Mouse (Mus musculus): ENCODE measurements around the gene Cdk2ap2.
"Not testable (repeated sequence)": the region's sequence is repeated elsewhere in the genome, so short reads cannot be mapped to it uniquely, and the experiment has no call there.

The Cdk2ap2 gene

DNA sequence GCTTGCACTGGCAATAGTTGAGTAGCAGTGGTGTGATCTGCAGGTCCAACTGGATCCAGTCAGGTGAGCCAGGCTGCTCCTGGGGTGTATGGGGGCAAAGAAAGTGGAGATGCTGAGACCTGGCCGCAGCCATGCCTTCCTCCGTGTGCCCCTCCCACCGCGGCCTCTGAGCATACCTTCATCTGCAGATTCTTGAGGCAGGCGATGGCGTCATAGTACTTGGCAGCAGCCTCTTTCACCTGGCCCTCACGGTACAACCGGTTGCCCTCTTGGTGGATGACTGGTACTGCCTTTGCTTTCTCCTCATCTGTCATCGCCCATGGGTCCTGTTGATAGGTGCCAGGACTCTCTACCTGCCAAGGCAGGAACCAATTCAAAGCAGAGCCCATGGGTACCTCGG, 18.2 kb downstream of the Cdk2ap2 start:
- DNase-seq (ENCODE audit: low read depth, low spot score), result no peak

DNA sequence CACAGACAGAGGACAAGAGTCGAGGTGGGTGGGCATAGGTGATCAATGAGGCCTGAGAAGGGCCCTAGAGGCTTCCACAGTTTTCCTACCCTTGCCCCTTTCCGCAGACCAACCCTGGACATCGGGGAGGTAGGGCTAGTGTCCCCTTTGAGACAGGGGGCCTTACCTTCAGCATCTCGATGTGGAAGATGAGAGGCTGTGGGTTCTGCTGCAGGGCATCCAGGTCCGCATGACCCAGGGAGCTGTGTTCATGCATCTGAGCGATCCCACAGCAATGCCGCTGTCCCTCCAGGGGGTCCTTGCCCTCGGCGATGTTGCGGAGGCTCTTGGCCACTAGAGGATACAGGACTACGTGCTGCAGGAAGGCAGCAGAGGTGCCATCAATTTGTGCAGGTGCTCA, 18.8 kb downstream of the Cdk2ap2 start:
- no peak for DNase-seq (ENCODE audit: low read depth, low spot score)

DNA sequence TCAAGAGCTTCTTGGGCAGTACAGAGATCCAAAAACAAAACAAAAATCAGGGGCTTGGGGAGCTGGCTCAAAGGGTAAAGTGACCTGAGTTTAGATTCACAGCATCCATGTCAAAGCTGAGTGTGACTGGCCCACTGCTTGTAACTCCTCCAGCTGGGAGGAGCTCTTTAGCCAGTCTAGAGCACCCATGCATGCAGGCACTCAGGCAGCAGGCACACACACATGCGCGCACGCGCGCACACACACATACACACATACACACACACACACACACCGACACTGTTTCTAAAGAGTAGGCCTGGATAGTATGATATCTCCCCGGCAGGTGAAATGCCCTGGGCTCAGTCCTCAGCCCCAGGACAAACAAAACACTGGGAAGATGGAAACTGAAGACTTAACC, 20.0 kb downstream of the Cdk2ap2 start:
- no peak for DNase-seq (ENCODE audit: low read depth, low spot score)

DNA sequence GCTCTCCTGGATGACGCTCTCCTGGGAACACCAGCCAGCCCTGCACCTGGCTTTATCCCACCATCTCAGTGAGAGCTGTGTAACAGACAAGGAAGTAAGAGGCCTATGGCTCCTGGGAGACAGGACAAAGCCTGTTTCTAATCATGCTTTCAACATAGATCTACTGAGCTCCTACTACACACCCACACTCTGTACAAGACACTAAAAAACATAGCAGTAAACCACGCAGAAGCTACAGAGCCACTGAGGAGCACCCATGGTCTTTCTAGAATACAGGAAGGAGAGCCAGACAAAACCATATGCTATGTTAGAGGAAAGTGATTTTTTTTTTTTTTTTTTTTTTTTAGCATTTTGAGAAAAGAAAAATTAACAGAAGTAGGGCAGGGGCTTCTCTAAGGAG, 21.4 kb downstream of the Cdk2ap2 start:
- DNase-seq (ENCODE audit: low read depth, low spot score), result no peak

DNA sequence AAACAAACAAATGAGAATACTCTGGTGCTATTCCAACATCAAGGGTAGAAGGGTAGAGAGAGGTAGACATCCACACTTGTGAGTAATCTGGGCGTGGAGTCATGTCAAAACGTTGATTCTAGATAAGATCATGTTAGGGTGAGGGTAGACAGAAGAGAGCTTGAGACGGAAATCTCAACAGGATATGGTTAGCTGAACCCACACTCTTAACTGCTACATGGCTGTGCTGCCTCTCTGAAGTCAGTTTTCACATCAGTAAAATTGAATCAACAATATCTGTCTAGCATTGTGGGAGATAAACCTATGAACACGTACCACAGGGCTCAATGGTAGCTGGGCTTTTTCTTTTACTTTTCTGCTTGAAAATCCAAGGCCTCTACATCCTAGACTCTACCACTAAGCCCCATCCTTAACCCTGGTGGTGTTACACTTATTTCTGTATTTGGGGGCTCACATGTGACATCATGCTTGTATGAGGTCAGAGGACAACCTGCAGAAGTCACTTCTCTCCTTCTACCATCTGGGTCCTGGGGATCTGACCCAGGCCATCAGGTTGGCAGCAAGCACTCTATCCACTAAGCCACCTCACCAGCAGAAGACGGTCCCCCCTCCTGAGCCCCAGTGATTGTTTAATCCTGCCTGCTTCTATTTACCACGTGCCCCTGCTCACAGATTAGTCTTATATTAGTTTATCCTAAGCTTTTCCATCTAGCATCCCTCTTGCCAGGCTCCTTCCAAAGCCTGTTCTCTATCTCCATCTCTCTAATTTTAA, 22.9 kb downstream of the Cdk2ap2 start:
- no peak for DNase-seq (ENCODE audit: low read depth, low spot score)

DNA sequence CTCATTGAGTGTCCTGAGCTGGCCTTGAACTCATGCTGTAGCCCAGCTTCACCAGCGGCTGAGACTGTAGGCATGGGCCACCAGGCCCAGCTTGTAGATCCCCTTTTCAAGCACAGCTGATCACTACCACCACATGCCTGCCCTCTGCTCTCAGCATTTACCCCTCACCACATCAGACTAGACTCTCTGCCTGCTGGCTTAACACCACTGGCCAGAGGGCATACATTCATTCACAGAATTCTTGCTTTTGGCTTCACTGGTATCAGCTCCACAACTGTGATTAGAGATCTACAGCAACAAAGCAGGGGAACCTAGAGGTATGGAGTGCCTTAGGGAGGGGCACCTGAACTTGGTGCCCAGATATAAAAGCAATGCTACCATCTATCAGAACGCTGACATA, 23.5 kb downstream of the Cdk2ap2 start:
- DNase-seq (ENCODE audit: low read depth, low spot score), result no peak

DNA sequence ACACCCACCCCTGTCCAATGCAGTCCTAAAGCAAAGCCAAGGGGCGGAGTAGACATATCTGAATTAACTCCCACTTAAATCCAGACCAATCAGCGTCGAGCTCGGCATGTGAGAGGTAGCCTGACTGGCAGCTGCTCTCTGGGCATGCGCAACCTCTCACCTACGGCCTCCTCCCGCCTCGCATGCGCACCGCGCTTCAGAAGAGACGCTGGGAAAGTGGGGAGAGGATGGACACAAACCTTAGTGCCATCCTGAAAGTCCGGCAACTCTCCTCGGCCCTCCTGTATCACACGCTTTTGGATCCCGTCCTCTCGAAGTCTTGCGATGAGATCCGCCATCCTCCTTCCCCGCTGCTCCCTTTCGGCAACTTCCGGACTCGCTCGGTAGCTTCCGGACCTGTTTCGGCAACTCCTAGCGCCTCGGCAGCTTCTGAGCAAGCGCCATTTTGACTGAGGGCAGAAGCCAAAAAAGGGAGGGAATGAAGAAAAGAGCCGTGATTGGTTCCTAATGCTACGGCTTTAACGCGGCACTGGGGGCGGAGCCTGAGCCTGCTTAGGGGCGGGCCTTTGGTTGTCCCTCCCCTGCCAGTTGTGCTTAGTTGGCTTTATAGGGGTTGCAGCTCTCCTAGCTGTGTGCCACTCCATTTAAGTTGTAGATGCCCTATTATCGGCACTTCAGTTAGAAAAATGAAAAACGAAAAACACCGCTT, 24.3 kb downstream of the Cdk2ap2 start:
- DNase-seq (ENCODE audit: low read depth, low spot score), result peak; percentile 94

DNA sequence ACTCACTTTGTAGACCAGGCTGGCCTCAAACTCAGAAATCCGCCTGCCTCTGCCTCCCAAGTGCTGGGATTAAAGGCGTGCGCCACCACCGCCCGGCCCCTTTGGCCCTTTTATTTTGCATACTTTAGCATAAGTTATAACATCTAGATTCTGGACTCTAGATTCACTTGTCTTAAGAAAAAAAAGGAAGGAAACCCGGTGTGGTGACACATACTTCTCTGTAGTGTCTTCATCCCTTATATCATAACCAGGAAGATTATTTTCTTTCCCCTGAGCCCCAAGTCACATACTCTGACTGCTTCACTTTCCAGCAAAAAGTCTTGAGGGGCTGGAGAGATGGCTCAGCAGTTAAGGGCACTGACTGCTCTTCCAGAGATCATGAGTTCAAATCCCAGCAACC, 24.9 kb downstream of the Cdk2ap2 start:
- not testable (repeated sequence) for DNase-seq (ENCODE audit: low read depth, low spot score)

DNA sequence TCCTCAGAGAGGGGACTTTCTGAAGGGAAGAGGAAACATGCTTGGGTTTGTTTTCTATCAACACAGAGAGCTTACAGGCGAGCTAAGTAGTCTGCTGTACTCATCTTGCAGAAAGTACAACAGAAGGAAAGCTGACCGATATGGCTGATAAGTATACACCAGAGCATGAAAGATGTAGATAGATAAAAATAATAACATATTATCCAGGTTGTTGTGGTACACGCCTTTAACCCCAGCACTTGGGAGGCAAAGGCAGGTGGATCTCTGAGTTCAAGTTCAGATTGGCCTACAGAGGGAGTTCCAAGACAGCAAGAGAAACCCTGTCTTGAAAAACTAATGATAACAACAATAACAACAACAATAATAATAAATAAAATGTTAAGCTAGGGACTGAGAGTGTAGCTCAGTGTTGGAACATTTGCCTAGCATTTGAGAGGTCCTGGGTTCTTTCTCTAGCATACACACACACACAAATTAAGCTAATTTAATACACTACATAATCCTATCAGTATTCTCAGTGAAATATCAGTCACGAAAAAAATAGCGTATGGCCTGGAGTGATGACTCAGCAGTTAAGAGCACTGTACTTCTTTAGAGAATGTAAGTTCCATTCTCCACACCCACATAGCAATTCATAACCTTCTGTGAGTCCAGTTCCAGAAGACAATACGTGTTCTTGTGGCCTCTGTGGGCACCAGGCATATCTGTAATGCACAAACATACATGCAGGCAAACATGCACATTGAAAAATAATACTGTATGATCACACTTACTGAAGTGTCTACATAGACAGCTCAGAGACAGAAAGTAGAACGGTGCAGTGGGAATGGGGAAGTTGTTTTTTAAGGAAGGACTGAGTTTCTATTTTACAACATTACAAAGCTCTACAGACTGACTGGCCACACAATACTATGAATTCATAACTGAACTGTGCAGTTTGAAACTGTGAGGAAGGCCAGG, 25.7 kb downstream of the Cdk2ap2 start:
- no peak for DNase-seq (ENCODE audit: low read depth, low spot score)

DNA sequence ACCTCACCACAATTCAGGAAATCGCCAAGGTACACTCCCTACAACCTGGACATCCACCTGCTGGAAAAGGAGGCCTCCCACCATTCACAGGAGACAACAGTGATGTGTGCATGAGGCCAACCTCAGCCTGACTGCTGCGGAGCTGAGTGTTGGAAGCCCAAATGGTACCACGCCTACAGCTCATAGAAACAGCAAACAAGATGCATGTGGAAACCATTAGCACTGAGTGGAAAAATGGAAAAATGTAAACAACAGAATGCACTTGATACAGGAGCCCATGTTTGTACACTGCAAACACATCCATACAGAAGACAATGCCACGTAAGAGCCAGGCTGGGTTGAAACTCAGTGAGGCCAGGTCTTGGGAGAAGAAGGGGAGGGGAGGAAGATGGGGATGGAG, 27.4 kb downstream of the Cdk2ap2 start:
- no peak for DNase-seq (ENCODE audit: low read depth, low spot score)

DNA sequence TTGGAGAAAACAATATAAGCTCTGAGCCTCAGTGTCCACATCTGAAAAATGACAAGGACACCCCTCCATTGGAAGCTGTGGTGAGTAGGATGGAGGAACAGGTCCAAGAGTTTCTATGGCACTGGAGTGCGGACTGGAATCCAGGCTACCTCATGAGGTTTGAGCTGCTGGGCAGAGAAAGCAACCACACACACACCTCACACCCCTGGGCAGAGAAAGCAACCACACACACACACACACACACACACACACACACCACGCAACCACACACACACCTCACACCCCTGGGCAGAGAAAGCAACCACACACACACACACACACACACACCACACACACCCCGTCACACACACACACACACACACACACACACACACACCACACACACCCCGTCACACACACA, 28.3 kb downstream of the Cdk2ap2 start:
- DNase-seq (ENCODE audit: low read depth, low spot score), result not testable (repeated sequence)

DNA sequence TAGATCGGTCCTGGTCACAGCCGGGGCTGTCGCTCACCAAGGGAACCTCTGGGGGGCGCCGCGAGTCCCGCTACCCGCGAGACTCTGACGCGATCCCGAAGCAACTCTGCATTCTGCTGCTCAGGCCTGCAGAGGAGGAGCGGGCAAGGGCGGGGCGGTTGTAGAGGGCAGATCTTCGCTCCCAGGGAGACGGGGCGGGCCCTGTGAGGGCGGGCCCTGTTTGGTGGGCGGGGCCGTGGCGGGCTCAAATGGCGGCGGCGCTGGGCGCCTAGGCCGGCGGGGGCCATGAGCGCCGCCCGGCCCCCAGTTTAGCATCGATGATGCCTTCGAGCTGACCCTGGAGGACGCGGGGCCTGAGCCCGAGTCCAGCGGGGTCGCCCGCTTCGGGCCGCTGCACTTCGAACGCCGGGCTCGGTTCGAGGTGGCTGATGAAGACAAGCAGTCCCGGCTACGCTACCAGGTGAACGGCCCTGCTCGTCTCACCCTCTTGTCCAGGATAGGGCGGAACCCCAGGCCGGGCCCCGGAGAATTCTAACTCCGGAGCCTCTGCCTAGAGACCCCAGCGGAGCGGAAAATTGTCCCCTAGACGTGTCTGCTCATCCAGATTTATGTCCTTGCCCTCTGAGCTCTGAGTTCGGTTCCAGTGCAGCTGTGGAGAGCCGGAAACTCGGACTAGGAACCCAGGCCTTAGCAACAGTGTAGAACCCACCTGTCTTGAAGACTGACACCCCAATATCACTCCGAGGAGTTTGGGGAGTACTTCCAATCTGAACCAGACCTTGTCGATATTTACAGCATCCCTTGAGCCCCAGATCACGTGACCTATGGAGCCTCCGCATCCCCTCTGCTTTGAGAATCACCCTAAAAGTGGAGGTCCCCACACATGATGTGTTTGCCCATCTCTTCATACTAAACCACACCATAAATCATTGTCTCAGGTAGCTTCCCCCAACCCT, 29.0 kb downstream of the Cdk2ap2 start, which contains the start of gene Aip:
TSS of gene Aip (minus strand) at position 118 of the 956 bp plus-strand sequence.
- DNase-seq (ENCODE audit: low read depth, low spot score), result peak; percentile 93

DNA sequence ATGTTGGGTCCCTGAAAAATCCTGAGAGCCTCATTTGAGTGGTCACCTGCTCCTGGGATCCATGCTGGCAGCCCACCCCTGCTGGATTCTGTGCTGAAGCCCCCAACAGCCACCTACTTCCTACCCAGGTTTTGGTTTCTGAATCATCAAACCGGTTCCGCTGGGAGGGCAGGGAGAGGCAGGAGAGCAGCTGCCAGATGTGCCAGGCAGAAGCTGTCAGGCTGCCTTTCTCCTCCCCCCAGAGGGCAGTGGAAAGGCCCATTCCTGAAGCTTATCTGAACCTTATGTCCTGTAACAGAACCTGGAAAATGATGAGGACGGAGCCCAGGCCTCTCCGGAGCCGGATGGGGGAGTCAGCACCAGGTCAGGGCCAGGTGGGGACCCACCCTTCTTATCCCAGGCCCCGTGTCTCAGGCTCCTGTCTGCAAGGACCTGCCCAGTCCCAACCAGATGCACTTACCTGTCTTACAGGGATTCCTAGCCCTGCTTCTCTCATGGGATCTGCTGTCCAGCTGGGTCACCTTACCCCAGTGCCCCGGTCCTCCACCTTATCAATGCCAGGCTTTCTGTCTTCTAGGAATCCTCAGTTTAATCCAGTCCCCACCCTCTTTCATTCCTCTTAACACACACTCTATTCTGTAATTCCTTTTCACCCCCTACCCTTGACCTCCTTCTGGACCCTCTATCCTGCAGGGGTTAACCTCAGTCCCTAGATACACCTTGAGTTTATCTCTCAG, 29.9 kb downstream of the Cdk2ap2 start:
- DNase-seq (ENCODE audit: low read depth, low spot score), result no peak

DNA sequence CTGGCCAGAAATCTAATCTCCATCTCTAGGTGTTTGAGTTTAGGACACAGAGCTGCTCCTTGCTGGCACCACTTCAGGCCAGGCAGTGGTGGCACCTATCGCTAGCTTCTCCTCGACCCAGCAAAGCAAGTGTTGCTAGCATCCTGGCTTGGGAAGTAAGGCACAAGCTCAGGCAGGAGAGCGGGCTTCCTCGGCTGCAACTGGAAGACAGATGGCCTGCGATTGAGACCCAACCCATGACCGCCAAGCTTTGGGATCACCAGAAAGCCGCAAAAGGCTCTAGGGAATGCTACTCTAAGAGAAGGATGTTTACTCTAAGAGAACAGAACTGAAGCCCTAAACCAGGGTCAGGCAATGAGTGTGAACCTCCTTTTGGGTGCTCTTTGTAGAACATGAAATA, 32.5 kb downstream of the Cdk2ap2 start:
- DNase-seq (ENCODE audit: low read depth, low spot score), result no peak

DNA sequence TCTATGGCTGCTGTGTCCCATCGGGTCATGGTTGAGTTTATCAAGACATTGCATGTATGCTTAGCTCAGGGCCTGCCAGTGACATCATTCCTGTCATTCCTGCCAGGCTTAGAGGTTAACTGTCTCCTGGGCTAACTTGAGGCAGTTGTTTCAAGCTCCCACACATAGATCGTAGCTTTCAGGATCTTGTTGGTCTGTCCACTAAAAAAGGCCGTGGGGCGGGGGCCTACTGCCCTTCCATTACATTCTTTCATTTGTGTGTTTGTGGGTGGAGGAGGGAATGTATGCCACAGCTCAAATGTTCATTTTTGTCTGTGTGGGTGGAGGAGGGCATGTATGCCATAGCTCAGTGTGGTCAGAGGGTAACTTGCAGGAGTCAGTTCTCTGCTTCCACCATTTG, 33.1 kb downstream of the Cdk2ap2 start:
- no peak for DNase-seq (ENCODE audit: low read depth, low spot score)

DNA sequence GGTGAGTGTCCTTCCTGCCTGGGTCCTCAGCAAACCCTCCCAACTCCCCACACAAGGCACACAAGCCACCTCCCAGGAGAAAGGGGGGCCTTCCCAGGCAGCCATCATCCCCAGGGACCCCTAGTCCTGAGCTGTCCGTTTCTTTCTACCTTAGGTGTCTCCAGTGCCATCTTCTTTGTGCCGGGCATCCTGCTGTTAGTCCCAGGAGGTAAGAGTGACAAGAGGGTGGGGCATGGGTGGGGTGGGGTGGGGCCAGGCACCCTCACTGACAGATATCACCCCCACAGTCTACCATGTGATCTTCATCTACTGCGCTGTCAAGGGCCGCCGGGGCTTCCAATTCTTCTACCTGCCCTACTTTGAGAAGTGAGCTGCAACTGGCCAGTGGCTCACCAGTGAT, 34.1 kb downstream of the Cdk2ap2 start:
- peak; percentile 58 for DNase-seq (ENCODE audit: low read depth, low spot score)

DNA sequence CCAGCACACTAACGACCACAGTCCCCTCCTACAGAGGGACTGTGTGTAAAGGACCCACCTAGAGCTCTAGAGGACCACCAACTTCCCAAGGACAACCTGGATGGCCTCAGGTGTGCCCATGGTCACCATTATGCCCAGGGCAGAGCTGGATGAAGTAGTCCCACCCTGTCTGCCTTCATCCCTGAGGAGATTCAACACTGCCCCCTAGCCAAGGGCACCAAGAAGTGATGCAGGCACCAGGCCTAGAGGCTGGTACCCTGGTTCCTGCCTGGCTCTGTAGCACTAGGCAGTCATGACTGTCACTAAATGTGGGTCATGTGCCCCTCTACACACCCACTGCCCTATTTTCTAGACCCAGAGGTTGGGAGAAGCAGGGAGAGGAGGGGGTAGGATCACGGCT, 34.8 kb downstream of the Cdk2ap2 start:
- no peak for DNase-seq (ENCODE audit: low read depth, low spot score)

DNA sequence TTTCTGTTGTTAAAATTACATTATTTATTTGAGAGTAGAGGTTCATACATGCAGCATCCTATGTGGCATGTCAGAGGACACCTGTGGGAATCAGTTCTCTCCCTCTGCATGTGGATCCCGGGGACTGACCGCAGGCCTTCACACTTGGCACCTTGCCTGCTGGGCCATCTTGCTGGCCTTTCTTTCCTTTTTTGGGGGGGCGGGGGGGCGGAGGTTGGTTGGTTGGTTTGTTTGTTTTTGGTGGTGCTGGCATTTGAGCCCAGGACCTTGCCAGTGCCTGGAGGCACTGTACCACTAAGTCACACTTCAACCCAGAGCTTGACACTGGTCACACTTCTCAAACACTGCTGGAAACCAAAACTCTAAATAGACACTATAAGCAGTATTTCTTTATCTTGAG, 37.4 kb downstream of the Cdk2ap2 start:
- no peak for DNase-seq (ENCODE audit: low read depth, low spot score)

DNA sequence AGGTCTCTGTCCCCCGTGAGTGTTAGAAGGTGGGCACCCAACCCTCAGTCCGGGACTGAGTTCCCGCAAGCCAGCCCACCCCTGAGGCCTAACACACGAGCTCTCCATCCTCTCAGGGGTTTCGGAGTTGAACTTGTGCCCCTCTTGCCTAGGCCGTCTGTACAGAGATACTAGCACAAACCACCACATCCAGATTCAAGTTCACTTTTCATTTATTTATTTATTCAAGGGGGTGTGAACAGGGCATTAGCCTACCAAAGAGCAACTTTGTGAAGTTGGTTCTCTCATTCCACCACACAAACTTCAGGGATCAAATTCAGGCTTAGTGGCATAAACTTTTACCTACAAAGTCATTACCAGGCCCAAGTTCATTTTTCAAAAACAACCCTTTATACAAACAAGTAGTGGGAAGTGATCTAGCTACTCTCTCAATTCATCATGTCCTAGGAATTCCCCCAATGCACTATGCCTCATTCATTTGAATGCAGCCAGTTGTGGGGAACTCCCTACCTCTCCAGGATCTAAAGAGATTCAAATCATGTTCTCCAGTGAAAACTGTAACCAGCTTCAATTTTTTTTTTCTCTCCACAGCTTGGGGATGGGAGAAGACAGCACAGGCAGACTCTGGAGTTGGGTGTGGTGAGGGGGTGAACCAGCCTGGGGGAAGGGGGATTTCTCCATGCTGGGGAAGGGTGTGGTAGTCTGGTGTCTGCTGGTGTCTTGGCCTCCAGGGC, 38.4 kb downstream of the Cdk2ap2 start:
- DNase-seq (ENCODE audit: low read depth, low spot score), result not testable (repeated sequence)

DNA sequence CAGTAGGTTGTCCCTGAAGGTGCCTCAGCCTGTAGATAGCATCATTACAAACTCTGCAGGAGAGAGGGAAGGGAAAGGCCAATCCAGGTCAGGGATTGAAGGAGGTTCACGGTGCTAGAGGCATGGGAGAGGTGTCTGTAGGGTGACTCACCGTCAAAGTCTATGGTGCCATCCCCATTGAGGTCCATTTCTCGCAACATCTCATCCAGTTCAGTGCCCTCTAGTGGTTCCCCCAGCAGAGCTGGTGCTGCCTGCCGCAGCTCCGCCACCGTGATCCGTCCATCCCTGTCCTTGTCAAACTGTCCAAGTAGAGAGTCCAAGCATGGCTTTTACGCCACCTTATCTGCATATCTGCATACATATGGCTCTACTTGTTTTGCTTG, 39.0 kb downstream of the Cdk2ap2 start:
- DNase-seq (ENCODE audit: low read depth, low spot score), result not testable (repeated sequence)

All from c-Kit-negative CD71-positive TER-119-positive erythroid progenitor cells, embryonic 14.5 days (primary cell).